Mouse (Mus musculus) heart, adult 2 months (tissue): Measurements from ENCODE around the gene Eps15l1.

ENCODE experiments used
- CTCF ChIP-seq: fragments of 200-600 bp; IDR thresholded peaks from 2 replicates; pipeline ENCODE4 v1.8.1; 2022; ENCODE audit warnings: antibody characterized with exemption, mild to moderate bottlenecking, moderate library complexity
- EP300 ChIP-seq: fragments of 200-500 bp; IDR thresholded peaks from 2 replicates; pipeline ENCODE4 v1.6.1; 2011; ENCODE audit warnings: low read depth, low read length, control low read depth; ENCODE audit not compliant: insufficient read depth
- POLR2A ChIP-seq: fragments of 200-500 bp; IDR thresholded peaks from 2 replicates; pipeline ENCODE4 v1.6.1; 2011; ENCODE audit warnings: mild to moderate bottlenecking, low read depth, low read length, control low read depth; ENCODE audit not compliant: insufficient read depth

GRCm38 (mm10) chr8:72372311-72372710, 48.9 kb downstream of the Eps15l1 start:
- TF ChIP-seq POLR2A, result no peak
- no peak for TF ChIP-seq CTCF
- TF ChIP-seq EP300, result no peak
